Mouse (Mus musculus) myocyte (in vitro differentiated cells): ENCODE measurements at regions not wholly inside any gene's neighbourhood (a gene's known extent, or its start where the extent isn't known, plus 50 kb on each side); places are given as distances from the start of the nearest gene placed in this dataset.

ENCODE experiments used
- H3K27me3 ChIP-seq: one replicate; pipeline ENCODE4 v1.6.1; 2011; ENCODE audit not compliant: control insufficient read depth, insufficient read depth, insufficient read length
- H3K36me3 ChIP-seq: one replicate; pipeline ENCODE4 v1.6.1; 2011; ENCODE audit not compliant: control insufficient read depth, insufficient read depth
- H3K4me2 ChIP-seq: one replicate; pipeline ENCODE4 v1.6.1; 2011; ENCODE audit warnings: low read depth, control low read depth
- H3K4me3 ChIP-seq: one replicate; pipeline ENCODE4 v1.5.1; 2011; ENCODE audit warnings: mild to moderate bottlenecking, control low read depth, moderate library complexity
- H3K79me2 ChIP-seq: one replicate; pipeline ENCODE4 v1.6.1; 2011; ENCODE audit not compliant: control insufficient read depth, insufficient read depth
- H3ac ChIP-seq: one replicate; pipeline ENCODE4 v1.6.1; 2011; ENCODE audit not compliant: control insufficient read depth, insufficient read length
- CEBPB ChIP-seq: IDR thresholded peaks from 2 replicates; pipeline ENCODE4 v1.6.1; 2011; ENCODE audit warnings: mild to moderate bottlenecking, moderate library complexity; ENCODE audit not compliant: poor library complexity, insufficient read depth, severe bottlenecking
- E2F4 ChIP-seq: IDR thresholded peaks from one replicate; pipeline ENCODE4 v1.6.1; 2011; ENCODE audit warnings: mild to moderate bottlenecking, control low read depth, moderate library complexity; ENCODE audit not compliant: insufficient read depth
- MAX ChIP-seq: IDR thresholded peaks from one replicate; pipeline ENCODE4 v1.6.1; 2011; ENCODE audit warnings: low read depth, mild to moderate bottlenecking, control low read depth
- MYOD1 ChIP-seq, 3 experiments: IDR thresholded peaks; one replicate each; pipeline ENCODE4 v1.6.1; 2011; ENCODE audit warnings: control low read depth in 2 of 3, low read depth in 2 of 3, mild to moderate bottlenecking in 2 of 3, moderate library complexity in 1 of 3; ENCODE audit not compliant: insufficient read length in 2 of 3, control insufficient read depth in 1 of 3
- MYOG ChIP-seq, 3 experiments: IDR thresholded peaks; one replicate each; pipeline ENCODE4 v1.6.1; 2011; ENCODE audit warnings: control low read depth in 2 of 3, low read depth in 2 of 3, mild to moderate bottlenecking in 2 of 3; ENCODE audit not compliant: insufficient read length in 2 of 3, control insufficient read depth in 1 of 3, insufficient read depth in 1 of 3
- POLR2A ChIP-seq: IDR thresholded peaks from one replicate; pipeline ENCODE4 v1.6.1; 2011; ENCODE audit warnings: low read depth, mild to moderate bottlenecking, control low read depth, moderate library complexity; ENCODE audit not compliant: insufficient read length
- POLR2AphosphoS2 ChIP-seq: IDR thresholded peaks from one replicate; pipeline ENCODE4 v1.6.1; 2011; ENCODE audit warnings: low read depth, control low read depth; ENCODE audit not compliant: insufficient read length
- REST ChIP-seq: IDR thresholded peaks from one replicate; pipeline ENCODE4 v1.6.1; 2011; ENCODE audit warnings: mild to moderate bottlenecking, control low read depth, moderate library complexity; ENCODE audit not compliant: insufficient read depth, insufficient read length
- SRF ChIP-seq: IDR thresholded peaks from one replicate; pipeline ENCODE4 v1.6.1; 2011; ENCODE audit warnings: low read depth; ENCODE audit not compliant: control insufficient read depth, insufficient read length
- TCF12 ChIP-seq: IDR thresholded peaks from one replicate; pipeline ENCODE4 v1.6.1; 2011; ENCODE audit warnings: mild to moderate bottlenecking, control low read depth; ENCODE audit not compliant: poor library complexity, insufficient read depth, severe bottlenecking
- TCF3 ChIP-seq: IDR thresholded peaks from one replicate; pipeline ENCODE4 v1.6.1; 2011; ENCODE audit warnings: low read depth, control low read depth; ENCODE audit not compliant: insufficient read length
- USF1 ChIP-seq: IDR thresholded peaks from one replicate; pipeline ENCODE4 v1.6.1; 2011; ENCODE audit warnings: low read depth, mild to moderate bottlenecking, control low read depth, moderate library complexity

DNA sequence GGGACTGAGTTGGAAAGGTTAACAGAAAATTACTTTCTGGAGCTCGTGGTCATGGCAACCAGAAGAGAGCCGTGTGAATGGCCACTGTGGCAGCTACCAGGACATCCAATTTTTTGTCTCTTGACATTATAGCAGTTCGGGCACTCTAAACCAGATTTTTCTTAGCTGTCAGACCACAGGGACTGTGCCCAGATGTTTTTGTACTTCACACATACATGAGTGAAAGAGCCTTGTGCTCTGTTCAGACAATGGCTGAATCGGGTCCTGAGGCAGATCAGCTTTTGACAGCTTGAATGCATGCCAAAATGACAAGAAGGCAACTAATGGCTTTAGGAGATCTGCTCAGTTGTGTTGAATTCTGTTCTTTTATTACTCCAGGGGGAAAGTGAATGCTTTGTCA is 505.2 kb upstream of the Pdzrn3 start:
- Histone ChIP-seq H3K4me2 (no peak overlapping the region), H3K4me3 (no peak overlapping the region), H3K79me2 (no peaks in the 10 kb centered on the region), H3K27me3 (no peaks in the 10 kb centered on the region), H3K36me3 (no peaks in the 10 kb centered on the region), H3ac (no peak overlapping the region)
- TF ChIP-seq MYOD1 (IDR thresholded peaks at IDR 0.05; ENCODE audit: control insufficient read depth in 1 of 3, insufficient read length in 2 of 3, low read depth in 2 of 3) (no peak), USF1 (no peak), TCF3 (no peak)

DNA sequence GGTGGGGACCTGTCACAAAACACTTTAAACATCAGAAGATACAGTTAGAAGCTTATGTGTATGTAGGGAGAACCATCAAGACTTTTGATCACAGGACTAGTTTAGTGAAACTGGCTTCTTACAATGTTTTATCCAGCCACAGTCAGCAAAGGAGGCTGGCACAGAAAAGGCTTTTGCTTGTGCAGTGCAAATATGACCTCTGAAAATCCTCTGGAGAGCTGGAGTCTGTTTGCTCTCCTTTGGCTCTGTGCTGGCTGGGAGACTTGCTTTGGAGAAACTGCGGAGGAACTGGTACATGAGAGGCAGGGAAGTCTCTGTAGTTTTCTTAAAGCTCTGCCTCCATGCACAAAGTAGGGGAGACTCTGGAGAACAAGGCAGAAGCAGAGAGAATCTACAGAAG is 497.2 kb upstream of the Pdzrn3 start:
- no peak overlapping the region for H3K4me3 ChIP-seq

DNA sequence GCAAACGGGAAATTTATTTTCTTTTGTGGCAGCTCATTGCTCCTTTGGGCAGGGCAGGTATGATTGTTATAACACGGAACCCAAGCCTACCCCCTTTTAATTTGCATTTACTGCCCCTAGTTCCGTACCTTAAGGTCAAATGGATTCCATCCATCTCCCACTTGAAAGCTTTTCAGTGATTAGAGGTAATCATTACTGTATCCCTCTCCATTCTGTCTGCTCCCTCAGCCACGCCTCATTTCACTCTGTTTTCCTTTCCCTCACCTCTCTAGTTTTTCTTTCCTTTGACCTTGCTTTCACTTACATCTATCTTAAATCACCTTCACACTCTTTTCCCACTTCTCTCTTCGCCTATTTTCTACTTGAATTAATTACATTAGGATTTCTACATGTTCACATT is 481.2 kb upstream of the Pdzrn3 start:
- Histone ChIP-seq H3K36me3 (no peaks in the 10 kb centered on the region), H3K27me3 (no peaks in the 10 kb centered on the region), H3ac (no peak overlapping the region), H3K4me3 (no peak overlapping the region), H3K4me2 (no peak overlapping the region), H3K79me2 (no peaks in the 10 kb centered on the region)
- TF ChIP-seq TCF12 (no peak), REST (no peak), MYOD1 (IDR thresholded peaks at IDR 0.05; ENCODE audit: control insufficient read depth in 1 of 3, insufficient read length in 2 of 3, low read depth in 2 of 3) (no peak), SRF (no peak), TCF3 (no peak), MAX (no peak), USF1 (no peak), POLR2A (no peak), MYOG (IDR thresholded peaks at IDR 0.05; ENCODE audit: control insufficient read depth in 1 of 3, insufficient read depth in 1 of 3, insufficient read length in 2 of 3, low read depth in 2 of 3) (no peak), POLR2AphosphoS2 (no peak)

More for the DNA sequence above, 497.2 kb upstream of the Pdzrn3 start:
- Histone ChIP-seq H3K79me2 (no peaks in the 10 kb centered on the region), H3K27me3 (no peaks in the 10 kb centered on the region), H3ac (no peak overlapping the region), H3K36me3 (no peaks in the 10 kb centered on the region), H3K4me2 (no peak overlapping the region)
- TF ChIP-seq CEBPB (no peak), MYOD1 (IDR thresholded peaks at IDR 0.05; ENCODE audit: control insufficient read depth in 1 of 3, insufficient read length in 2 of 3, low read depth in 2 of 3) (no peak), REST (no peak), SRF (no peak), MYOG (IDR thresholded peaks at IDR 0.05; ENCODE audit: control insufficient read depth in 1 of 3, insufficient read depth in 1 of 3, insufficient read length in 2 of 3, low read depth in 2 of 3) (no peak), MAX (no peak), TCF12 (no peak), POLR2A (no peak), E2F4 (no peak), POLR2AphosphoS2 (no peak), USF1 (no peak), TCF3 (no peak)

DNA sequence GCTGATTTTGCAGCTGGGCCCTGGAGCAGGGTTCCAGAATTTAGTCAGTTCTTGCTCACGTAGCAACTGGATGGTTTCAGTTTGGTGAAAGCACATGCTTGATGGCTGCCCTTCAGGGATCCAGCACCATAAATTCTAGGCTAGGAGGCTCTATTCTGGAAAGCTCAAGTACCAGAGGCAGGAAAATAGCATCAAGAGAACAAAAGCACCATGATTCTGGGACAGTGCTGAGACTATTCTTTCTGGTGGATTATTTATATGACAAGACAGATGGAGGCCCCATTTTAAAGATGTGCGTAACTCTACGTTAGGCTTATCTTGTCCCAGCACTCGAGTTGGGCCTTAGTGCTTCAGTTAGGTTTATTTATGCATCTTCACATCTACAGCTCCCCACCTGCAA is 463.0 kb upstream of the Pdzrn3 start:
- Histone ChIP-seq H3K27me3 (no peaks in the 10 kb centered on the region), H3K36me3 (no peaks in the 10 kb centered on the region), H3K79me2 (no peaks in the 10 kb centered on the region), H3K4me3 (no peak overlapping the region), H3ac (no peak overlapping the region), H3K4me2 (no peak overlapping the region)
- TF ChIP-seq REST, result no peak
- TF ChIP-seq MAX, result no peak
- no peak for TF ChIP-seq POLR2A
- no peak for TF ChIP-seq MYOG (IDR thresholded peaks at IDR 0.05; ENCODE audit: control insufficient read depth in 1 of 3, insufficient read depth in 1 of 3, insufficient read length in 2 of 3, low read depth in 2 of 3)
- no peak for TF ChIP-seq SRF
- no peak for TF ChIP-seq TCF12
- no peak for TF ChIP-seq E2F4
- no peak for TF ChIP-seq POLR2AphosphoS2
- no peak for TF ChIP-seq CEBPB
- TF ChIP-seq USF1, result no peak
- TF ChIP-seq MYOD1 (IDR thresholded peaks at IDR 0.05; ENCODE audit: control insufficient read depth in 1 of 3, insufficient read length in 2 of 3, low read depth in 2 of 3), result no peak
- no peak for TF ChIP-seq TCF3

DNA sequence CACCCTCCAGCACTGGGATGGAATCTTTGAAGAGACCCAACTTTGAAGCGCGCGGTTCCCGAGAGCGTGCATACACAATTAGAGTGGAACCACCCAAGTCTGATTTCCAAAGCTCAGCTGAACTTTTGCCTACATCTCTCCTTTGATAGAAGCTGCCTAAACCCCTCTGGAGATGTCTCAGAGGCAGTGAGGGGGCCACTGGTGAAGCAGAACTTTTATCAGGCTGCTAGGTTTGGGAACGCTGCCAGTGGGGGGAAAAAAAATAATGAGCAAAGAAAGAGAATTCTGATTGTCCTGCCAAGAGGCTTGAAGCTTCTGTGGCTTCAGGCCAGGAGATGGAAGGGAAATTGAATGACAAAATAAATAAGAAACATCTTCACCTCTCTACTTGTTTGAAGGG is 459.9 kb upstream of the Pdzrn3 start:
- Histone ChIP-seq H3K79me2 (no peaks in the 10 kb centered on the region), H3K4me2 (no peak overlapping the region), H3ac (no peak overlapping the region), H3K27me3 (no peaks in the 10 kb centered on the region), H3K4me3 (no peak overlapping the region), H3K36me3 (no peaks in the 10 kb centered on the region)
- no peak for TF ChIP-seq TCF12
- no peak for TF ChIP-seq USF1
- no peak for TF ChIP-seq TCF3
- no peak for TF ChIP-seq MYOD1 (IDR thresholded peaks at IDR 0.05; ENCODE audit: control insufficient read depth in 1 of 3, insufficient read length in 2 of 3, low read depth in 2 of 3)
- no peak for TF ChIP-seq SRF
- no peak for TF ChIP-seq CEBPB
- no peak for TF ChIP-seq MYOG (IDR thresholded peaks at IDR 0.05; ENCODE audit: control insufficient read depth in 1 of 3, insufficient read depth in 1 of 3, insufficient read length in 2 of 3, low read depth in 2 of 3)
- no peak for TF ChIP-seq REST
- no peak for TF ChIP-seq E2F4
- TF ChIP-seq POLR2AphosphoS2, result no peak
- no peak for TF ChIP-seq POLR2A
- no peak for TF ChIP-seq MAX
